Mouse (Mus musculus) limb, embryonic 14.5 days (tissue): ENCODE measurements around the gene Aldh8a1. TPM values are rescaled to one million over a fixed set of nuclear protein-coding genes. Genes with fewer than 3 reads are reported as not detected.

Source experiments
- ATAC-seq: fragments of 200-750 bp; cut with Nextera tagmentation; 2 replicates; pipeline ENCODE4 v1.8.0; 2017; ENCODE audit warnings: low read depth, moderate number of reproducible peaks, moderate TSS enrichment; ENCODE audit not compliant: low FRiP score
- DNase-seq: peaks from one replicate; pipeline ENCODE4 v3.0.0-alpha.2; 2015; ENCODE audit warnings: low spot score
- H3K27ac ChIP-seq: fragments of 300-500 bp; sonication (generic); replicated peaks from 2 replicates; pipeline ENCODE4 v1.5.1; 2014; ENCODE audit warnings: low read depth, mild to moderate bottlenecking, low read length, moderate library complexity, mixed read lengths
- H3K27me3 ChIP-seq: fragments of 300-500 bp; sonication (generic); 2 replicates; pipeline ENCODE4 v1.6.1; 2014; ENCODE audit warnings: low read length, mixed read lengths; ENCODE audit not compliant: control insufficient read depth, insufficient read depth
- H3K36me3 ChIP-seq: fragments of 300-500 bp; sonication (generic); 2 replicates; pipeline ENCODE4 v1.6.1; 2014; ENCODE audit warnings: mild to moderate bottlenecking, low read length, moderate library complexity, mixed read lengths; ENCODE audit not compliant: control insufficient read depth, insufficient read depth
- H3K4me1 ChIP-seq: fragments of 300-500 bp; sonication (generic); 2 replicates; pipeline ENCODE4 v1.6.1; 2014; ENCODE audit warnings: antibody characterized with exemption, low read length, mixed read lengths; ENCODE audit not compliant: control insufficient read depth, insufficient read depth
- H3K4me2 ChIP-seq: fragments of 300-500 bp; sonication (generic); replicated peaks from 2 replicates; pipeline ENCODE4 v1.6.1; 2014; ENCODE audit warnings: low read depth, mild to moderate bottlenecking, low read length, moderate library complexity; ENCODE audit not compliant: severe bottlenecking
- H3K4me3 ChIP-seq: fragments of 300-500 bp; sonication (generic); replicated peaks from 2 replicates; pipeline ENCODE4 v1.5.1; 2014; ENCODE audit warnings: low read length
- H3K9ac ChIP-seq: fragments of 300-500 bp; sonication (generic); 2 replicates; pipeline ENCODE4 v1.6.1; 2014; ENCODE audit warnings: mild to moderate bottlenecking, low read depth, low read length, moderate library complexity; ENCODE audit not compliant: severe bottlenecking
- H3K9me3 ChIP-seq: fragments of 300-500 bp; sonication (generic); 2 replicates; pipeline ENCODE4 v1.6.1; 2016; ENCODE audit warnings: low read length; ENCODE audit not compliant: control insufficient read depth
- POLR2A ChIP-seq: fragments of 200-500 bp; IDR thresholded peaks from 2 replicates; pipeline ENCODE4 v1.8.0; 2012; ENCODE audit warnings: inconsistent platforms, mild to moderate bottlenecking, moderate library complexity, borderline replicate concordance; ENCODE audit not compliant: insufficient read depth, insufficient read length; ENCODE audit errors: extremely low read depth
- WGBS: fragments of 180-500 bp; shearing (Covaris S2); extraction: QIAGEN DNeasy Blood & Tissue Kit; methylation state at CpG from one replicate; pipeline ENCODE4 v1.1.7; 2014; 5-methylcytosine and 5-hydroxymethylcytosine counted together
- polyA plus RNA-seq, 2 experiments: library from polyadenylated mRNA; depleted of rRNA in 1 of 2; stranded (reverse) in 1 of 2; unstranded in 1 of 2; fragments of >200 nt; fragmentation: Nextera tagmentation in 1 of 2; extraction: Ambion mirVana in 1 of 2; gene quantifications; 2 replicates each; pipeline versions ENCODE4 v1.2.1 to v1.2.3; 2012 to 2014

Gene Aldh8a1
- polyA plus RNA-seq, 2 experiments = 0.03 TPM; not detected in 1

DNA sequence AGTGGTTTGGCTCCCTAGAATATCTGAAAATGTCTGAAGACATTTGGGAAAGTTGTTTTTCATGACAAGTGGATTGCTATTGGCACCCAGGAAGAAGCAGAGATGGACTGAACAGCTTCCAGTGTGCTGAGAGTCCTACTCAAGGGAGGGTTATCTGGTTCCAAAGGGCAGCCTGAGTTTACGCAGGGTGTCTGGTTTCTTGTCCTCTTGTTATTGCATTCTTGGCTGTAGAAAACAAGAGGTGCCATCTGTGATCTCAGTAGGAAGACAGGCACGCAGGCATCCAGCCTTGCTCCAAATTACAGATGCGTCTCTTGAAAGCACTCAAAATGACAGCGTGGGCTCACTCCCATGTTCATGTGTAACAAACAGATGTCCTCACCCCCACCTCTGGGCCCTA is 63.9 kb downstream of the Aldh8a1 start:
- H3K4me1 ChIP-seq = peaks cover 20% of the 10 kb centered on the region
- 51% methylated on average over 4 of the region's 4 CpGs for WGBS
- DNase-seq (no peak), ATAC-seq (no peak)
- no peak for TF ChIP-seq POLR2A
- H3K9ac ChIP-seq = no peak overlapping the region
- no peak overlapping the region for H3K4me3 ChIP-seq
- H3K27ac ChIP-seq = no peak overlapping the region
- H3K9me3 ChIP-seq = no peaks in the 10 kb centered on the region
- no peak overlapping the region for H3K4me2 ChIP-seq
- no peaks in the 10 kb centered on the region for H3K27me3 ChIP-seq
- no peaks in the 10 kb centered on the region for H3K36me3 ChIP-seq

DNA sequence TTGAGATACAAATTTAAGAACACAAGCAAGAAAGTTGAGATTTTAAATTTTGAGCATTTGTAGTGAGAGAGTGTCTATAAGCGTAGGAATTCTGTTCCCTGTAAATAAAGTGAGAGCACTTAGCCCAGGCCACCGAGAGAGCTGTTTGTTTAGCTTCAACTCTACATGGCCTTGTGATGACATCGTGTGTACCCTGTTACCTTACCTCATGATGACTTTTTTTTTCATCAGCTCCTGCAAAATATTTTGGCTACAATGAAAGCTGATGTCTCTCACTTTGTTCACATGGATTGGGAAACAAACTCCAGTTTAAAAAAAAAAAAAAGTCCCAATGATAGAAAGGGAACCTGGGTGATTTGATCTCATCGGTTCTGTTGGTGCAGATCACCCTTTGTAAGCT is 64.6 kb downstream of the Aldh8a1 start:
- Histone ChIP-seq H3K4me3 (no peak overlapping the region), H3K27me3 (no peaks in the 10 kb centered on the region), H3K4me1 (peaks cover 22% of the 10 kb centered on the region), H3K36me3 (no peaks in the 10 kb centered on the region), H3K27ac (no peak overlapping the region), H3K9ac (no peak overlapping the region), H3K4me2 (no peak overlapping the region), H3K9me3 (no peaks in the 10 kb centered on the region)
- no peak for TF ChIP-seq POLR2A
- no peak for ATAC-seq
- 80% methylated on average over 4 of the region's 4 CpGs for WGBS
- DNase-seq = no peak

DNA sequence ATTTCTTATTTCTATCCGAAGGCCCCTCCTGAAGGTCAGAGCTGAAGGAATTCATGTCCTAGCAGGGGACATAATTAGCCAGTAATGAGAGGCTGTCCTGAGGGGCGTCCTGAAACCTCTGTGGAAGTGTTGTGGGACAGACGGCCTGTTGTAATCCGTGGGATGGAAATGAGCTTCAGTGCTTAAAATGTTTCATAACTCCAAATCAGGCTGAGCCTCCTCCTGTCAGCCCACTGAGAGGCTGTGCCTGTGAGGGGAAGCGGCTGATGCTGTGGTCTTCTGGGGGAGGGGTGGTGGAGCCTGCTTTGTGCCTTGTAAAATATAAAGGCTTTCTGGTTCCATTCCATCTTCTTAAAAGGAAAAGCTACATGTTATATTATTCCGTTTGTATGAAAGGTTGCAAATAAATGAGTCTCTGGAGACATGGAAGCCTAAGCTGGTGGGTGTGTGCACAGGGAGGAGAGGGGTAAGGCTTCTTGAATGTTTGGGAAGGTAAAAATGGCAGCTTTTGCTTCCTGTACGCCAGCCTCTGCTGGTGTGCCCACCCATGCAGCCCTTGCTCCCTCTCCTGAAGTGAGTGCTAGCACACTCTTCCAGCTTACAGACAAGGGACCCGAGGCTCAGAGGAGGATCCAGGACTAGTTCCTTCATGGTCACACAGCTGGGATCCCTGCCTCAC is 66.7 kb downstream of the Aldh8a1 start:
- H3K27me3 ChIP-seq = no peaks in the 10 kb centered on the region
- no peaks in the 10 kb centered on the region for H3K9me3 ChIP-seq
- TF ChIP-seq POLR2A = no peak
- no peaks in the 10 kb centered on the region for H3K36me3 ChIP-seq
- 33% methylated on average over 8 of the region's 8 CpGs for WGBS
- H3K4me3 ChIP-seq = no peak overlapping the region
- H3K4me2 ChIP-seq = no peak overlapping the region
- no peak overlapping the region for H3K27ac ChIP-seq
- H3K9ac ChIP-seq = no peak overlapping the region
- peak; percentile 62; the same call in 1 of the 2 replicates for ATAC-seq
- peaks cover 29% of the 10 kb centered on the region for H3K4me1 ChIP-seq
- no peak for DNase-seq

DNA sequence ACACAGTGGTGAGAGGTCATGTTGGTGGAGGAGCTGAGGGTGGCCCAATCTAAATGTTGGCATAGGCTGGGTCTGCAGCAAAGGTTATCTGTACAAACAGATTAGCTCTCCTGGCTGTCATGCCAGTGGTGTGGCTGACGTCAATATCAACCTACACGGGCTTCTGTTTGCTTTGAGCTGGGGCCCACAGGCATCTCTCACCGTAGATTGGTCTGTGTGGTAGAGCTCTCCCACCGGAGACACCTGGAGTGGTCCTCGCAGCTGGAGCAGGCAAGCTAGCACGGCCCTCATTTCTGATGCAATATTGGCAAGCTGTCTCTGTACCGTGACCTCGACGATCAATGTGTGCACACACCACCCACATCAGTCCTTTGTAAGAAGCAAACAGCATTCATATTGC is 67.3 kb downstream of the Aldh8a1 start:
- WGBS = 76% methylated on average over 9 of the region's 9 CpGs
- ATAC-seq = no peak
- no peak overlapping the region for H3K27ac ChIP-seq
- peaks cover 29% of the 10 kb centered on the region for H3K4me1 ChIP-seq
- no peaks in the 10 kb centered on the region for H3K9me3 ChIP-seq
- no peak overlapping the region for H3K4me2 ChIP-seq
- H3K36me3 ChIP-seq = no peaks in the 10 kb centered on the region
- TF ChIP-seq POLR2A = no peak
- H3K4me3 ChIP-seq = no peak overlapping the region
- no peak for DNase-seq
- no peak overlapping the region for H3K9ac ChIP-seq
- no peaks in the 10 kb centered on the region for H3K27me3 ChIP-seq

Other genes starting within 250 kb of the Aldh8a1 start
- 3.8 and 4.0 TPM in 2 replicates for gene Myb, start 216.3 kb upstream of the Aldh8a1 start, polyA plus RNA-seq (2012; rRNA removed)
- 2.7 and 3.7 TPM in 2 replicates for gene Myb, start 216.3 kb upstream of the Aldh8a1 start, polyA plus RNA-seq (2014; fragmentation: Nextera tagmentation; extraction: Ambion mirVana)
- 44.1 and 46.0 TPM in 2 replicates for gene Hbs1l, start 81.3 kb upstream of the Aldh8a1 start, polyA plus RNA-seq (2012; rRNA removed)
- gene Hbs1l, start 81.3 kb upstream of the Aldh8a1 start, polyA plus RNA-seq (2014; fragmentation: Nextera tagmentation; extraction: Ambion mirVana) = 85.4 and 99.9 TPM in 2 replicates
- gene 1700020N01Rik, start 215.9 kb downstream of the Aldh8a1 start, polyA plus RNA-seq (2012; rRNA removed) = not detected in 2 replicates
- gene 1700020N01Rik, start 215.9 kb downstream of the Aldh8a1 start, polyA plus RNA-seq (2014; fragmentation: Nextera tagmentation; extraction: Ambion mirVana) = not detected in 2 replicates